Mouse (Mus musculus) mammary gland, adult 2 months (tissue): Measurements from ENCODE around the gene Gm17657. TPM values are rescaled to one million over a fixed set of nuclear protein-coding genes. Genes with fewer than 3 reads are reported as not detected.

Experiments used
- polyA plus RNA-seq: library from polyadenylated mRNA; depleted of rRNA; stranded (reverse); fragments of >200 nt; gene quantifications from 2 replicates; pipeline ENCODE4 v1.2.3, GENCODE M21; 2012; ENCODE audit warnings: low replicate concordance; rRNA removed

Gm17657 gene
- not detected in 2 replicates for polyA plus RNA-seq

DNA sequence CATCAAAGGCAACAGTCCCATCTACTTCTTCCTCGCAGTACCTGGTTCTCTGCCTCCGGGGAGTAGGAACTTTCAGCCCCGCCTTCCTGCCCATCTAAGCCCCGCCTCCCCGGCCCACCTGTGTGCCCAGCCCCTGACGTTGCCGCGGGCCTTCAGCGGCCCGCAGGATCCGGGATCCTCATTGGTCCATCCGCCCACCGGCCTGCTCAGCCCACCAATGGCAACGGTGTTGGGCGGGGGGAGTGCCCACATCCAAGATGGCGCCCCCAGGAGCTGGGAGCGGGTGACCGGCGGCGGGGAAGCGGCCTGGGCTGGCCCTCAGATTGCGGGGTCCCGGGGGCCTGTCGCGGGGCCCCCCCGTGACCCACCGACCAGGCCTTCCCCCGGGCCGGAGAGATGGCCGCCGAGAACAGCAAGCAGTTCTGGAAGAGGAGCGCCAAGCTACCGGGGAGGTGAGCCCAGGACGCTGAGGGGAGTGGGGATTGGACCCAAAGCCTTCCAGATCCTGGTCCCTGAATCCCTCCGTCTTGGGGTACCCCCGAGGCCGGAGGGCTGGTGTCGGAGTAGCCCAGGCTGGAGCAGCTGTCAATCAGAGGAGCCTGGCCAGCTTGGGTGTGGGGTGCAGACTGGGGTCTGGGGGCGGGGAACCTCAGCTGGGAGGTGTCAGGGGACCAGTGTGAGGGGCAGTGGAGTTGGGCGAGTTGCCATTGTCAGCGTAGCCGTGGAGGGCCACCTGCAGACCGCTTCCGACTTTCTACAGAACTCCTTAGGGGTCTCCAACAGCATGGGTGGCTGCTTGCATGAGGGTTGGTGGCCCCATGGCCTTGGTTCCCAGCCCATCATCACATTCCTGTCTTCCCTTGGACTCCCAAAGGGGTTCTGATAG, at the start of gene Gm17657, which contains the start of gene Tbc1d22b:
Gene Gm17657, minus strand, starts transcription at position 96 of the 886 bp plus-strand sequence.
Gene Tbc1d22b, plus strand, starts transcription at position 243 of the 886 bp plus-strand sequence.

DNA sequence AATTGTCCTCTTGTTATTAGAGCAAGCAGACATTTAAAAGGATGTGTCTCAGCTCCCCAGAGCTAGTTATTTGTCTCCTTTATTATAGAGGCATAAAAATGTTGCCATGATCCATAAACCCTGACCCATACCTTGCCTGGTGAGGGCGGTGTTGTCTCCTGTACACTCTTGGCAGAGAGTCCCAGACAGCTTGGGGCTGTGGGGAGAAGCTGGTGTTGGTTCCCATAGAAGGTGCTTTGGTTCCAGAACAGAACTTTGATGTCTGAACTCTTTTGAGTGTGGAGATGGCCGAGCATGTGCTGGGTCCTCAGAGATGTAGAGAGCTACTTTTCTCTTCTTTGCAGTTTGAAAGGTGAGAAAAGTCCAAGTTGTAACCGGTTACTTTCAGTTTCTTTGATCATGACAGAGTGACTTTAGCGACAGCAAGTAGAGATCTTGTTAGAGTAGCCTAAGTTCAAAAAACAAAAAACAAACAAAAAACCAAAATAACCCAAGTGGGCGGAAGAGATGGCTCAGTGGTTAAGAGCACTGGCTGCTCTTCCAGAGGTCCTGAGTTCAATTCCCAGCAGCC, 2.8 kb upstream of the Gm17657 start, which contains the start of gene Tmem217:
Gene Tmem217, minus strand, starts transcription at position 224 of the 571 bp plus-strand sequence.

GRCm38 (mm10) chr17:29490713-29491581, 58.5 kb downstream of the Gm17657 start, which contains the start of gene Pim1:
Gene Pim1, plus strand, starts transcription at chr17:29490753.

Other genes starting within 250 kb of the Gm17657 start
- 163 and 240 TPM in 2 replicates for gene Pi16, start 232.0 kb downstream of the Gm17657 start, polyA plus RNA-seq
- gene Mtch1, start 201.7 kb downstream of the Gm17657 start, polyA plus RNA-seq: 344 and 391 TPM in 2 replicates
- gene Fgd2, start 188.7 kb downstream of the Gm17657 start, polyA plus RNA-seq: 75.4 and 118 TPM in 2 replicates
- gene Pim1, start 58.9 kb downstream of the Gm17657 start, polyA plus RNA-seq: 53.5 and 74.1 TPM in 2 replicates
- 17.8 and 21.8 TPM in 2 replicates for gene Tbc1d22b, start 147 bp upstream of the Gm17657 start, polyA plus RNA-seq
- 0.57 TPM in 1 of 2 replicates, not detected in the other for gene Tmem217, start 2.7 kb upstream of the Gm17657 start, polyA plus RNA-seq
- 18.9 TPM in 2 replicates for gene Rnf8, start 65.2 kb upstream of the Gm17657 start, polyA plus RNA-seq
- 0.87 and 1.0 TPM in 2 replicates for gene Gm28043, start 65.2 kb upstream of the Gm17657 start, polyA plus RNA-seq
- 23.6 and 42.9 TPM in 2 replicates for gene Cmtr1, start 111.0 kb upstream of the Gm17657 start, polyA plus RNA-seq
- gene Ccdc167, start 167.4 kb upstream of the Gm17657 start, polyA plus RNA-seq: 6.7 and 11.4 TPM in 2 replicates